Mouse (Mus musculus) thymus, postnatal 4 days (tissue): ENCODE results near the gene Ndufa12.

Source experiments
- DNase-seq: peaks from one replicate; pipeline ENCODE4 v3.0.0; 2021

Gene Ndufa12

GRCm38 (mm10) chr10:94230172-94230981 is 31.9 kb downstream of the Ndufa12 start:
- DNase-seq: no peak

DNA sequence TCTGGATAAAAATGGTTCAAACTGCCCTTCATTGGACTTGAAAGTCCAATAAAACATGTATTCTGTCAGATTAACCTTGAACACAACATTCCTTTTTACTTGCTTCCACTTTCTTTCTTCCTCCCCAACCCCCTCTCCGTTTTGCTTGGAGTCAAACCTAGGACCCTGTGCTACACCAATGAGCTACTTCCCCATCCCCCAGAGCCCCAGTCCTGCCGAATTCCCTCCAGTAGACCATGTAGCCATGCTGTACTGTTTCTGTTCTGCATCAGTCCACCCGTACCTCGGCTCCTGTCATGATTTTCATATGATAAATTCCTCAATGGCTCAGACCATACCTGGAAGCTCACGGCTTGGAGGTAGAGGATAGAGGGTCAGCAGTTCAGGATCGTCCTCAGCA is 32.5 kb downstream of the Ndufa12 start:
- DNase-seq: no peak

DNA sequence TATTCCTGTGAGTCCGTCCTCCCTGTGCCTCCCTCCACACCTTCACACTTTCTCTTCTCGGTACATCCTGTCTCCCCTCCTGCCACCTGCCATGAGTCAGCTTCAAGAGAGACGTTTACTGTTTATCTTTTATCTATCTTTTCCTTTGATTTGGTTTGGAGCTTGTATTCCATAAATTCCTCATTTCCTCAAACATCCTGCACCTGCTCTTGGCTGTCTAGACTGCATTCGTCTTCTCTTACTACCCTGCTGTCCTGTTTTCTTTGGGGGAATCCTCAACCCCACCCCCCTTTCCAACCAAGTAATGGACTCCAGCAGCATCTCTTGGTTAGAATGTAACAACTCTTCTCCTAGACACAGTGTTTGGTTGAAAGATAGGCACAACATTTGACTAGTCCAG is 36.7 kb downstream of the Ndufa12 start:
- DNase-seq: peak; percentile 34

DNA sequence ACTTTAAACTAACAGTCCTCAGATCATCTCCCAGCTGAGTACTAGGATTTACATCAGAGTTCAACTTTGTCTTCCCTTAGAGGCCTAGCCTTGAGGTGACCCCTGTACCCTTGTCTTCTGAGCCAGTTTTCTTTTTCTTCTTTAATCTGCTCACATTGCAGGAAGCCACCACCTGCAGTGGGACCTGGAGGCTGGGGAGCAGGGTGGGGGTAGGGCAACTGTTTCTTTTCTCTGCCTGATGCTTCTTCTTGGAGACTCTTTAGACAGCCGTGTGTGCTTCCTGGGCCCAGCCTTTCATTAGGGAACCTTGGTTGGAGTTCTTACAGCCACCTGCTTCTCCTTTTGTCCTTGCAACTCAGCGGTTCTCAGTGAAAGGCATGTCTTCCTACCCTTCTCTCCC is 42.8 kb downstream of the Ndufa12 start:
- DNase-seq: peak; percentile 68

- peak; percentile 32 for DNase-seq
Observed at GRCm38 (mm10) chr10:94247748-94248349, 49.3 kb downstream of the Ndufa12 start.

- no peak for DNase-seq
Observed at GRCm38 (mm10) chr10:94249575-94250456, 51.3 kb downstream of the Ndufa12 start.

DNA sequence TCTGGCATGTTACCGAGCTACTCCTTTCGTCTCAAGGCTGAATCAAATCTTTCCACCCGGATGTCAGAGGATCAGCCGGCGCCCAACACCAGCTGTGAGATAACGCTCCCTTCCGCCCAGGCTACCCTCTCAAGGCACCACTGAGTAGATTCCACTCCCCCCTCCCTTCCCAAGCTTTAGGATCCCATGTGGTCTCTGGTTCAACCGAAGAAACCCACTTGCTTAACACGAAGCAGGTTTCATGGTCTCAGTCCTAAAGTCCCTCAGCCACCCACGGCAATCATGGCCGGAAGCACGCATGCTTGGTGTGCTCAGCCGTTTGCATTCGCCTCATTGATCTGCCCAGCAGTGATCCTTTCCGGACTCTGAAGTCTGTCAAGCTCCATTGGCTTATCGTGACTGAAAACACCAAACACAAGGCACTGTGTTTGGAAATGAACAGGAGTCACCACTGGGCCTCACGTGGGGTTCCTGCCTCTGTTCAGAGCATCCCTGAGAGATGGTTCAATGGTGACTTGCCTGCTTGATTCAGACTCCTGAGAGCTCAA is 54.8 kb downstream of the Ndufa12 start:
- no peak for DNase-seq

DNA sequence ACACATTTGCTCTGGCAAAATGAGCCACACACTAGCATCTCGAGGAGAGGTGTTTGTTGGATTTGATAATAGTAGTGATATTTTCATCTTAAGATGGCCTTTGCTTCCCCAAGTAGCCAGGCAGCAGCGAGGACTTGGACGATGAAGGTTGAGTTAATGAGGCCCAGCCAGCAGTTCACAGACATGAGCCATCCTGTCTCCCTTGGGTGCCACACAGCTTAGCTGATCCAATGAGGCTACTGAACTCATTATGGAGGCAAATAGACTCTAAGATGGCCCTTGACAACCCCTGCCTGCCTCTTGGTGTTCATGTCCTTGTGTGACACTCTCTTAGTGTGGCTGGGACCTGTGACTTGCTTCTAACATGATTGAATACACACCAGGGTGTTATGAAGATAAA is 56.2 kb downstream of the Ndufa12 start:
- no peak for DNase-seq

GRCm38 (mm10) chr10:94255744-94256143 is 57.2 kb downstream of the Ndufa12 start:
- DNase-seq: no peak

DNA sequence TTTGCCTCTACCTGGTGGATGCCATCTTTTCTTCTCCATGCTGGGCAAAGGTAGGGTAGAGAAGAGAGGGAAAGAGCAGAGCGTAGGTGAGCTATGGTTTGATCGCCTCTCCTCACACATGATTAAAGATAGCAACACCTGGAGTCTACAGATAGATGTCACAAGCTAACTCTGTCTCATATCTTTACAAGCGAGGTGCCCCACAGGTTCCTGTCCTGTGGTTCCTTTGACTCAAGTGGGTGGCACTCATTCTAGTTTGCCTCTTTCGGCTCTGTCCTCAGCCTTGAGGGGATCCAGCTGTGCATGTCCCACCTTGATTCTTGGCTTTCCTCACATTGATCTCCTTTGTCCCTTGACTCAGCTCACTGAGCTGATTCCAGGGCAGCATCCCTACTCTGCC is 58.0 kb downstream of the Ndufa12 start:
- no peak for DNase-seq

- no peak for DNase-seq
Observed at GRCm38 (mm10) chr10:94260544-94260943, 62.0 kb downstream of the Ndufa12 start.

GRCm38 (mm10) chr10:94262646-94263045 is 64.1 kb downstream of the Ndufa12 start:
- DNase-seq: no peak

DNA sequence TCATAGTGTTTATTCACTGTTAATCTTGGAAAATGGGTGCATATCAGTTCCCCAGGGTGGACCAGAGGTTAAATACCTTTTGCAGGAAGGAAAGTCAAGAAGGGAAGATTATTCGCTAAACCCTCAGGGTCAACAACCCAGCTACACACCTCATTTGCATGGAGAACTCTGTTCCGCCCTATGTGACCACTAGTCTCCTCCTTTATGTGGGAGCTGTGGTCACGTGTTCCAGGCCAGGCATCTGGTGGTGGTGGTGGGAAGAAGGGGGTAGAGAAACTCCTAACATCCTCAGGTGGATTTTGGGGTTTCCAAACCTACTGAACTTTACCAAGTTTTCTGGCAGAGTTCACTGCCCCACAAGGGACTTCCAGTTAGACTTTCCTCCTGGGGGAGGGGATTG is 64.7 kb downstream of the Ndufa12 start:
- DNase-seq: no peak

DNA sequence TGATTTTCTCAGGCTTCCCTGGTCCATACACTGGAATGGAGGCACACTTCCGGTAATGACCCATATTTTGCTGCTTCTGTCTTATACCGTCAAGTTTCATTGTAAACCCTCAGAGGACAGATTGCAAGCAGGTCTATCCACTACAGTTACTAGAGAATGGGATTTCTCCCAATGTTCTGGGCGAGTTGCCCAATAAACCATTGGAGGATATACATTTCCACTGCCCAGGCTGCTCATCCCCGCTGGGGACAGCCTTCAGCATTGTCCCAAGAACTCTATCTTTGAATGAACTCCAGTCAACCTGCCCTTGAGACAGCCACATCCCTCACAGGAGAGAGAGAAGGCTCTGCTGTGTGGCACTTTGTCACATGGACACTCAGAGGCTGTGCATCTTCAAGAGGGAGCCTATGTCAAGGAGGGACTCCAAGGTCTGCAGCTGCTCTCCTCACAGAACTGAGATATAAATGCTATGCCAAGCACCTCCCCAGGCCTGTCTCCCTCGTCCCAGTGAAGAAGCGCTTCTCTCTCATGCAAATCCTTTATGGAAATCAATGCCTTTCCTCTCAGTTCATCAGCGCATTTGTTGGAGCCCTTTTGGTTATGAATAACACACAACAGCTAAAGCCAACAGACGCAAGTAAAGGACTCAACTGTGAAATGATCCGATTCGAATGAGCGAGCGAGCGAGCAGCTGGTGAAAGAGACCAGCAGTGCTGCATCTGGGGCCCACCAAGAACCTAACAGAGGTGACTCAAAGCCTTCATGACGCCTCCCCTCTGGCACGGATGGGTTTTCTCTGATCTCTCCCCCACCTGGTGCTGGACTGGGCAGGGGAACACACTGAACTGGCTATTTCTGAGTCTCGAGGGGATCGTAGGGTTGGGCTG is 67.4 kb downstream of the Ndufa12 start:
- no peak for DNase-seq
